Mouse (Mus musculus): Measurements from ENCODE around the gene Ddx54. TPM values are rescaled to one million over a fixed set of nuclear protein-coding genes. Genes with fewer than 3 reads are reported as not detected.
A peak's percentile ranks its signal among the peaks of the same experiment; 100 is the strongest.

The Ddx54 gene
- polyA plus RNA-seq, 1 experiment, result 32.0 TPM

DNA sequence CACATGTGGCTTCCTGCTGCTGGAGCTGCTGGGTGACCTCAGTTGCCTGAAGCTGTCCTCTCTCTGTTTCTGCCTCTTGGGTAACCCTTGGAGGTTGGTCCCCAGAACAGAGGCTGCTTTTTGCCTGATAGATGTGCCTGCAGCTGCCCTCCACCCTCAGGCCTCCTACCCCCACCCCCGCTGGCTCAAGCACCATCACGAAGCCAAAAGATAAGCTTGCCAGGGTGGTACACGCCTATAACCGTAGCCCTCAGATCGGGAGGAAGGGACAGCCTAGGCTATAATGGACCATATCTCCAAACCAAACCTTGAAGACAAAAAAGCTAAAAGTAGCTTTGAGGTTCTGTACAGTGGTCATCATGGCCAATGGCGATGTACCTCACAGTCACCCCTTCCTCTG lies 12.9 kb upstream of the Ddx54 start:
- TF ChIP-seq POLR2A (IDR thresholded peaks at IDR 0.05; ENCODE audit: borderline replicate concordance, control insufficient read depth, low read depth, low read length) (no peak), CTCF (IDR thresholded peaks at IDR 0.05; ENCODE audit: control insufficient read depth, insufficient read depth, low read length) (no peak)
- 61% methylated on average over 6 of the region's 6 CpGs for WGBS
- Histone ChIP-seq H3K4me3 (replicated peaks; ENCODE audit: control insufficient read depth, low read depth, low read length) (no peak overlapping the region), H3K4me1 (ENCODE audit: control insufficient read depth, insufficient read depth, low read length) (peaks cover 5% of the 10 kb centered on the region; the same call in 1 of the 2 replicates), H3K27ac (ENCODE audit: control insufficient read depth, insufficient read depth, low read depth, low read length, poor library complexity) (peak overlapping the region; percentile 50)

- peaks cover 5% of the 10 kb centered on the region; the same call in 1 of the 2 replicates for H3K4me1 ChIP-seq (ENCODE audit: control insufficient read depth, insufficient read depth, low read length)
- H3K4me3 ChIP-seq (replicated peaks; ENCODE audit: control insufficient read depth, low read depth, low read length), result no peak overlapping the region
- WGBS, result 72% methylated on average over 11 of the region's 11 CpGs
- TF ChIP-seq POLR2A (IDR thresholded peaks at IDR 0.05; ENCODE audit: borderline replicate concordance, control insufficient read depth, low read depth, low read length), result no peak
- peak; percentile 77 for TF ChIP-seq CTCF (IDR thresholded peaks at IDR 0.05; ENCODE audit: control insufficient read depth, insufficient read depth, low read length)
- no peak overlapping the region for H3K27ac ChIP-seq (ENCODE audit: control insufficient read depth, insufficient read depth, low read depth, low read length, poor library complexity)
Measured at GRCm38 (mm10) chr5:120600946-120601668, 11.4 kb upstream of the Ddx54 start.

DNA sequence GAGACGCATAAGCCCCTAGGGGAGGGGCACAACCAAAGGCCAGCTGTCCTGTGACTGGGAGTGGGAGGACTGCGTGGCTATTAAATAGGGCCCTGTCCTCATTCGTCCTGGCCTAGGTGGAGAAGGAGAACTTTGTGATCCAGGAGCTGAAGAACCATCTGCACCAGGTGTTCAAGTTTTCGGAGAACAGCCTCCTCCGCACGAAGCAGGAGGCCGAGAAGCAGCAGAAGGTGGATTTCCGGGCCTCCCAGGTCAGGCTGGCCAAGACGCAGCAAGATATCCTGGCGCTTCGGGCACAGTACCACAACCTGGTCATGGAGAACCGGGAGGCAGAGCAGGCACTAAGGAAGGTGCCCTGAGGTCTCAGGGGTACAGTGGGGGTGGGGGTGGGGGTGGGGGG lies 10.3 kb upstream of the Ddx54 start:
- Histone ChIP-seq H3K27ac (ENCODE audit: control insufficient read depth, insufficient read depth, low read depth, low read length, poor library complexity) (no peak overlapping the region), H3K4me3 (replicated peaks; ENCODE audit: control insufficient read depth, low read depth, low read length) (no peak overlapping the region), H3K4me1 (ENCODE audit: control insufficient read depth, insufficient read depth, low read length) (peaks cover 5% of the 10 kb centered on the region; the same call in 1 of the 2 replicates)
- TF ChIP-seq CTCF (IDR thresholded peaks at IDR 0.05; ENCODE audit: control insufficient read depth, insufficient read depth, low read length), result no peak
- TF ChIP-seq POLR2A (IDR thresholded peaks at IDR 0.05; ENCODE audit: borderline replicate concordance, control insufficient read depth, low read depth, low read length), result no peak
- WGBS, result 92% methylated on average over 12 of the region's 12 CpGs

GRCm38 (mm10) chr5:120603515-120603914 lies 9.0 kb upstream of the Ddx54 start:
- H3K4me1 ChIP-seq (ENCODE audit: control insufficient read depth, insufficient read depth, low read length), result peaks cover 5% of the 10 kb centered on the region; the same call in 1 of the 2 replicates
- H3K4me3 ChIP-seq (replicated peaks; ENCODE audit: control insufficient read depth, low read depth, low read length), result no peak overlapping the region
- 89% methylated on average over 7 of the region's 7 CpGs for WGBS
- no peak overlapping the region for H3K27ac ChIP-seq (ENCODE audit: control insufficient read depth, insufficient read depth, low read depth, low read length, poor library complexity)
- TF ChIP-seq POLR2A (IDR thresholded peaks at IDR 0.05; ENCODE audit: borderline replicate concordance, control insufficient read depth, low read depth, low read length), result no peak
- no peak for TF ChIP-seq CTCF (IDR thresholded peaks at IDR 0.05; ENCODE audit: control insufficient read depth, insufficient read depth, low read length)

GRCm38 (mm10) chr5:120604839-120605238 lies 7.7 kb upstream of the Ddx54 start:
- peaks cover 3% of the 10 kb centered on the region; the same call in 1 of the 2 replicates for H3K4me1 ChIP-seq (ENCODE audit: control insufficient read depth, insufficient read depth, low read length)
- no peak overlapping the region for H3K4me3 ChIP-seq (replicated peaks; ENCODE audit: control insufficient read depth, low read depth, low read length)
- H3K27ac ChIP-seq (ENCODE audit: control insufficient read depth, insufficient read depth, low read depth, low read length, poor library complexity), result no peak overlapping the region
- WGBS, result 5% methylated on average over 6 of the region's 6 CpGs
- peak; percentile 80 for TF ChIP-seq CTCF (IDR thresholded peaks at IDR 0.05; ENCODE audit: control insufficient read depth, insufficient read depth, low read length)
- no peak for TF ChIP-seq POLR2A (IDR thresholded peaks at IDR 0.05; ENCODE audit: borderline replicate concordance, control insufficient read depth, low read depth, low read length)

GRCm38 (mm10) chr5:120605241-120605661 lies 7.3 kb upstream of the Ddx54 start:
- H3K4me1 ChIP-seq (ENCODE audit: control insufficient read depth, insufficient read depth, low read length), result no peaks in the 10 kb centered on the region
- TF ChIP-seq POLR2A (IDR thresholded peaks at IDR 0.05; ENCODE audit: borderline replicate concordance, control insufficient read depth, low read depth, low read length) (no peak), CTCF (IDR thresholded peaks at IDR 0.05; ENCODE audit: control insufficient read depth, insufficient read depth, low read length) (no peak)
- WGBS, result 6% methylated on average over 10 of the region's 10 CpGs
- no peak overlapping the region for H3K4me3 ChIP-seq (replicated peaks; ENCODE audit: control insufficient read depth, low read depth, low read length)
- H3K27ac ChIP-seq (ENCODE audit: control insufficient read depth, insufficient read depth, low read depth, low read length, poor library complexity), result no peak overlapping the region

- Histone ChIP-seq H3K4me3 (replicated peaks; ENCODE audit: control insufficient read depth, low read depth, low read length) (no peak overlapping the region), H3K4me1 (ENCODE audit: control insufficient read depth, insufficient read depth, low read length) (no peaks in the 10 kb centered on the region), H3K27ac (ENCODE audit: control insufficient read depth, insufficient read depth, low read depth, low read length, poor library complexity) (no peak overlapping the region)
- 2% methylated on average over 8 of the region's 8 CpGs for WGBS
- TF ChIP-seq CTCF (IDR thresholded peaks at IDR 0.05; ENCODE audit: control insufficient read depth, insufficient read depth, low read length), result peak; percentile 88
- TF ChIP-seq POLR2A (IDR thresholded peaks at IDR 0.05; ENCODE audit: borderline replicate concordance, control insufficient read depth, low read depth, low read length), result no peak
Measured at GRCm38 (mm10) chr5:120605688-120606087, 6.9 kb upstream of the Ddx54 start.

DNA sequence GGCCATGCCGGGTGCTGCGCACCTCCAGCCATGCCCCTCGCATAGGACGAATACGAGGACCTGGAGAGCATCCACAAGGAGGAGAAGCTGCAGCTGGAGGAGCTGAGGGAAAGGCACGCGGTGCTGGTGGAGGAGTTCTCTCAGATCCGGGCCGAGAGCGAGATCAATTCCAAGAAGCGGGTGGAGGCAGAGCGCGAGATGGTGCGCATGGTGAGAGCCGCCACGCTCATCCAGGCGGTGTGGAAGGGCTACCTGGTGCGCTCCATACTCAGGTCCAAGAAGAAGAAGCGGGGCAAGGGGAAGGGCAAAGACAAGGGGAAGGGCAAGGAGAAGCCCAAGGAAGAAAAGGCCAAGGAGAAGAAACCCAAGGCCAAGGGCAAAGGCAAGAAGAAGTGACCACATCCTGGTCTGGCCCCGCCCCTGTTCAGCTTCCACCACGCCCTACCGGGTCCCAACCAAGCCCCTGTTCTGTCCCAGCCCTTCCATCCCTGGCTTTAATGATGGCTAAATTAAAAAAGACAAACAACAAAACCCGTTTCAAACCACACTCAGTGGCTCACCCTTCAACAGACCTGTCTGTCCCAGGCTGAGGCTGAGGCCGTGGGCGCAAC lies 5.8 kb upstream of the Ddx54 start:
- WGBS, result 77% methylated on average over 25 of the region's 25 CpGs
- TF ChIP-seq CTCF (IDR thresholded peaks at IDR 0.05; ENCODE audit: control insufficient read depth, insufficient read depth, low read length) (no peak), POLR2A (IDR thresholded peaks at IDR 0.05; ENCODE audit: borderline replicate concordance, control insufficient read depth, low read depth, low read length) (no peak)
- no peaks in the 10 kb centered on the region; the same call in 1 of the 2 replicates for H3K4me1 ChIP-seq (ENCODE audit: control insufficient read depth, insufficient read depth, low read length)

More for the DNA sequence above, 5.8 kb upstream of the Ddx54 start:
- H3K27ac ChIP-seq (ENCODE audit: control insufficient read depth, insufficient read depth, low read depth, low read length, poor library complexity), result no peak overlapping the region
- H3K4me3 ChIP-seq (replicated peaks; ENCODE audit: control insufficient read depth, low read depth, low read length), result no peak overlapping the region

All from bone marrow, adult 2 months (tissue).